Mouse (Mus musculus) lung, embryonic 15.5 days (tissue): ENCODE measurements at regions not wholly inside any gene's neighbourhood (a gene's known extent, or its start where the extent isn't known, plus 50 kb on each side); places are given as distances from the start of the nearest gene placed in this dataset. TPM values are rescaled to one million over a fixed set of nuclear protein-coding genes. Genes with fewer than 3 reads are reported as not detected.

Experiments
- ATAC-seq: fragments of 200-750 bp; cut with Nextera tagmentation; 2 replicates; pipeline ENCODE4 v1.8.0; 2017; ENCODE audit warnings: moderate number of reproducible peaks, borderline replicate concordance; ENCODE audit not compliant: low FRiP score, low TSS enrichment; ENCODE audit errors: extremely low read depth
- H3K27ac ChIP-seq: fragments of 300-500 bp; sonication (generic); 2 replicates; pipeline ENCODE4 v1.5.1; 2015; ENCODE audit warnings: moderate library complexity, mild to moderate bottlenecking, inconsistent platforms
- H3K27me3 ChIP-seq: fragments of 300-500 bp; sonication (generic); 2 replicates; pipeline ENCODE4 v1.6.1; 2015; ENCODE audit warnings: inconsistent platforms
- H3K36me3 ChIP-seq: fragments of 300-500 bp; sonication (generic); 2 replicates; pipeline ENCODE4 v1.6.1; 2015; ENCODE audit warnings: inconsistent platforms
- H3K4me1 ChIP-seq: fragments of 300-500 bp; sonication (generic); 2 replicates; pipeline ENCODE4 v1.6.1; 2015; ENCODE audit warnings: inconsistent platforms
- H3K4me2 ChIP-seq: fragments of 300-500 bp; sonication (generic); 2 replicates; pipeline ENCODE4 v1.6.1; 2015; ENCODE audit warnings: inconsistent platforms, mild to moderate bottlenecking, moderate library complexity
- H3K4me3 ChIP-seq: fragments of 300-500 bp; sonication (generic); 2 replicates; pipeline ENCODE4 v1.5.1; 2015; ENCODE audit warnings: mild to moderate bottlenecking, inconsistent platforms
- H3K9ac ChIP-seq: fragments of 300-500 bp; sonication (generic); 2 replicates; pipeline ENCODE4 v1.6.1; 2015; ENCODE audit warnings: inconsistent platforms
- H3K9me3 ChIP-seq: fragments of 300-500 bp; sonication (generic); 2 replicates; pipeline ENCODE4 v1.6.1; 2016; ENCODE audit warnings: inconsistent platforms
- WGBS: fragments of 180-500 bp; shearing (Covaris S2); methylation state at CpG from one replicate; pipeline ENCODE4 v1.1.7; 2015; 5-methylcytosine and 5-hydroxymethylcytosine counted together
- microRNA-seq: library from miRNA; unstranded; fragments of <30 nt; microRNA quantifications from one replicate; pipeline ENCODE4, GENCODE M21; 2016

DNA sequence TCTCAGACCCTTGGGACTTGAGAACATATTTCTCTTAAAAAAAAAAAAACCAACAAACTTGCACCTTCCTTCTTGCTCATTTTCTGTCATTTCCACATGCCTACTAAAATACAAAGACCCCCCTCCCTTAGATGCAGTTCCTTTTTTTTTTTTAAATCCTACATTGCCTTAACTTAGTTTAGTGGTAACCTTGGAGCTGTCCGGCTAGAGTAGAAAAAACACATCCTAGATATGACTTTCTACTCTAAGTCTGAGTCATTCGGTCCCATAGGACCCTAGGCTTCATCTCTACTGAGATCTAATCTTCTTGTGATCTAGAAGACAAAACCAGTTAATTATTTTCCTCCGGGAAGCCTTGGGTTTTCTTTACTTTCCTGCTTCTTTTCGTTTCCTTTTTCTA lies 105.1 kb upstream of the Ccdc54 start:
- Histone ChIP-seq H3K4me3 (no peak overlapping the region), H3K27ac (no peak overlapping the region), H3K27me3 (no peaks in the 10 kb centered on the region), H3K4me2 (no peak overlapping the region), H3K9ac (no peak overlapping the region), H3K4me1 (peaks cover 3% of the 10 kb centered on the region; the same call in 1 of the 2 replicates), H3K36me3 (no peaks in the 10 kb centered on the region), H3K9me3 (no peaks in the 10 kb centered on the region)
- ATAC-seq = no peak
- 73% methylated on average over 4 of the region's 4 CpGs for WGBS

DNA sequence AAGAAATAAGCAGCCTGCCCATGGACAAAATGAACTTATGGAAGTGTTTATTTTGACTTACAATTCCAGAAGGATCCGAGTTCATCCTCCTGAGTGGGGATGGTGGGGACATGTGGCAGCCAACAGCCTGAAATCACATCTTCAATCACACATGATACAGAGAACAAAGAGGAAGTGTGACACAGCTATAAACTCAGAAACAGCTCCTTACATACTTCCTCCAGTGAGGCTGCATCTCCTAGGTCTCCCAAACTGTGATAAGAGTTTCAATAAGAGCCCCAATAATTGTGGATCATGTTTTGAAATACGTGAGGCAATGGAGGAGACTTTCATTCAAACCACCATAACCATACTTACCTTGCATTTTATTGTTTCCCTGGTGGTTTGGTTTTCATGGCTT lies 103.1 kb upstream of the Ccdc54 start:
- H3K4me2 ChIP-seq = no peak overlapping the region
- 55% methylated on average over 2 of the region's 2 CpGs for WGBS
- no peak for ATAC-seq
- no peaks in the 10 kb centered on the region for H3K27me3 ChIP-seq
- no peaks in the 10 kb centered on the region for H3K4me1 ChIP-seq
- no peak overlapping the region for H3K9ac ChIP-seq
- H3K9me3 ChIP-seq = no peaks in the 10 kb centered on the region
- H3K4me3 ChIP-seq = no peak overlapping the region
- no peak overlapping the region for H3K27ac ChIP-seq
- no peaks in the 10 kb centered on the region for H3K36me3 ChIP-seq

DNA sequence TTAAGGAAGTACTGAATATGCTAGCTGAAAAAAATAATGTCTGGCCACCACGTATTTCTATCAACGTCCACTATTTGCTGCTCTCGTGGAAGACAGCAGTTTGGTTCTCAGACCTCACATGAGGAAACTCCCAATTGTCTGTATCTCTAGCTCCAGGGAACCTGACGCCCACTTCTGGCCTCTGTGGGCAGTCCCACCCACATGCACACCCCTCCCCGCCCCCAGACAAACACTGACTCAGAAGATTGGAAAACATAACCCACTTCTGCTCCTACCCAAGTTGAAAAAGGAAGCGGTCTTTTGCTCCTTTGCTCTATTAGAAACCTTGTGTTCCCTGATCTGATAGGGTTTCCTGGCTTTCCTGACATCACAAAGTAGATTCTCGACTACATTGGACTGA lies 99.9 kb upstream of the Ccdc54 start:
- Histone ChIP-seq H3K9ac (no peak overlapping the region), H3K4me3 (no peak overlapping the region), H3K36me3 (no peaks in the 10 kb centered on the region), H3K4me2 (no peak overlapping the region), H3K9me3 (no peaks in the 10 kb centered on the region), H3K27ac (no peak overlapping the region), H3K4me1 (no peaks in the 10 kb centered on the region), H3K27me3 (no peaks in the 10 kb centered on the region)
- WGBS = 68% methylated on average over 7 of the region's 7 CpGs
- no peak for ATAC-seq

DNA sequence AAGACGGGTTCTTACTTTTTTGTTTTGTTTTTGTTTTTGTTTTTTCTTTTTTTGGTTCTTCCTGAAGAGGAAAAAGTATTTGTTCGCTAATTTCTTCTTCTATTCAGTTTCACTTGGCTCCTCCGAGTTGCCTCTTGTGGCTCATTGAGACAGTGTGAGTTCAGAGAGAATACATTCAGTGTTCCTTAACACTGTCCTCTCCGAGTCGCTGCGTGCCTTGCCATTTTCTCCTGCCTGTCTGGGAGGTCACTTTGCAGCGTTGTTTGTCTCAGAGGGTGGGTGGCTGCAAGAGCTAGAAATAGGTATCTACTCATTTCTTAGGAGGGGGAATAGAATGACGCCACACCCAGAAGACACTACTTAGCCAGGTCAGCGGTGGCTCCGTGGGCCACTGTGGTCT lies 98.6 kb upstream of the Ccdc54 start:
- no peak for ATAC-seq

DNA sequence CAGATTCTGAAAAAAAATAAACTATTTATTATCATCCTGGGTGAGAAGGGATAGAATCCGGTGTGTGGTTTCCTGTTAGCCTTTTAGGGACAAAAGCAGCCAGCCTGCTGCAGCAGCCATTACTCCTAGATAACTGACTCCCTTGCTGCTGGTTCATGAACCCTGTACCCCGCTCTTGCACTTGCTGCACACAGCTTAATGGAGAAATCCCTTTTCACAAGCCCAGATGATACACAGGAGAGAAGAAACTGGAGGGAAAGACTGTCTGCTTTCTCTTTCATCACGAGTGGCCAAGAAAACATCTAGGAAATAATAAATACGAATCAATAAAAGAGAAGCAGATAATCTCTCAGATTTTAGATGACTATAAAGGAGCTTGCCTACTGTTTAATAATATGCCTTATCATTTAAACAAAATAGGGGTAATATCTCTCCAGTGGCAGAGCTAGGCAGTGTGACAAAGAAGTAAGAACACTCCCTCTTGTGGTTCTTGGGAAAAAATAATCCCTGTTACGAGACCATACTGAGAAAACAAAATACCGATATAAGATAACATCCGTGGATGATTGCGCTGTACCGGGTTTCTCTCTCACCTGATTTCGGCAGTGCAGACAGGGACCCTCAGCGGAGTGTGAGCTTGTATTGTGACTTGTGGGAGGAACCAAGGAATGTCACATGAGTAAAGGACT lies 98.0 kb upstream of the Ccdc54 start:
- Histone ChIP-seq H3K9ac (no peak overlapping the region), H3K27me3 (no peaks in the 10 kb centered on the region), H3K9me3 (no peaks in the 10 kb centered on the region), H3K4me2 (peak overlapping the region; percentile 47), H3K27ac (no peak overlapping the region), H3K36me3 (no peaks in the 10 kb centered on the region), H3K4me3 (peak overlapping the region; percentile 33), H3K4me1 (no peaks in the 10 kb centered on the region)
- 45% methylated on average over 11 of the region's 11 CpGs for WGBS
- ATAC-seq = 0 out of 2 replicates have a peak, but pooled peaks have one; percentile 46

More for the DNA sequence above, 98.6 kb upstream of the Ccdc54 start:
- H3K4me2 ChIP-seq = peak overlapping the region; percentile 47
- no peaks in the 10 kb centered on the region for H3K9me3 ChIP-seq
- H3K4me3 ChIP-seq = peak overlapping the region; percentile 33
- WGBS = 46% methylated on average over 10 of the region's 10 CpGs
- H3K9ac ChIP-seq = no peak overlapping the region
- H3K36me3 ChIP-seq = no peaks in the 10 kb centered on the region
- H3K27me3 ChIP-seq = no peaks in the 10 kb centered on the region
- no peak overlapping the region for H3K27ac ChIP-seq
- H3K4me1 ChIP-seq = no peaks in the 10 kb centered on the region

DNA sequence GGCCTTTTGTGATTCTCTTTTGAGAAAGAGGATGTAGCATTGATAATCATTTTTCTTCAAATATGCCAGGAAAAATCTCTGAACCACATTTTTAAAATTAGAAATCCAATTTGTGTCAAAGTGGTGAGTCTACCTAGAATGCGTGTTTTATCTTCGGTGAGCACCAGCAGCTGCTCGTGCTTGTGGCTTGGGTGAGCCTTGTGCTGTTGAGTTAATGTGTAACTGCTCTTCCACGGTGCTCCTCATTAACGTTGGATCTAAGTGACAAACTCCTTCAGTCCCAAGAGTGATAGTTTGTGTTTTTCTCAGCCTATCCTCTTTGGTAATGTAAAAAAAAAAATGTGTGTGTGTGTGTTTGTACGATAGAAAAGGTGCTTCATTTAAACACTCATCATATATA lies 88.7 kb upstream of the Ccdc54 start:
- Histone ChIP-seq H3K27me3 (no peaks in the 10 kb centered on the region), H3K4me3 (no peak overlapping the region), H3K9ac (no peak overlapping the region), H3K36me3 (no peaks in the 10 kb centered on the region), H3K4me1 (no peaks in the 10 kb centered on the region), H3K27ac (no peak overlapping the region), H3K9me3 (no peaks in the 10 kb centered on the region), H3K4me2 (no peak overlapping the region)
- WGBS = 58% methylated on average over 6 of the region's 6 CpGs
- no peak for ATAC-seq

DNA sequence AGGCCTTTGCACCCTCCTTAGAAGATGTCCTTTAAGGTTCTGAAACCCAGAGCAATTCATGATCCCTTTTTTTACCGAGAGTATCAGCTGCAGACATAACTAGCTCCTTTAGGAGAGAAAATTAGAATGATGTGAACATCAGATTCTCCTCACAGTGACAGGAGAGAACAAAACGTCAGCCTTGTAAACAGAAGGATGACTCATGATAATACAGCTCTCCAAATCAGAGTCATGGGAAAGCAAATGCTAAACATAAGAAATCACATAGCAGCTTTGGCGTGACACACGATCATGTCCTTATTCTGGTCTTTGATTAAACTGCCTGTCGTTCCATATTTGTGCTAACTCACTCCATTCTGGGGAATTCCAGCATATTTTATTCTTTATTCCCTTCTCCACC lies 82.4 kb upstream of the Ccdc54 start:
- Histone ChIP-seq H3K27ac (no peak overlapping the region), H3K36me3 (no peaks in the 10 kb centered on the region), H3K27me3 (no peaks in the 10 kb centered on the region), H3K4me3 (no peak overlapping the region), H3K9me3 (no peaks in the 10 kb centered on the region), H3K4me1 (no peaks in the 10 kb centered on the region), H3K4me2 (no peak overlapping the region), H3K9ac (no peak overlapping the region)
- 56% methylated on average over 5 of the region's 5 CpGs for WGBS
- ATAC-seq = no peak

DNA sequence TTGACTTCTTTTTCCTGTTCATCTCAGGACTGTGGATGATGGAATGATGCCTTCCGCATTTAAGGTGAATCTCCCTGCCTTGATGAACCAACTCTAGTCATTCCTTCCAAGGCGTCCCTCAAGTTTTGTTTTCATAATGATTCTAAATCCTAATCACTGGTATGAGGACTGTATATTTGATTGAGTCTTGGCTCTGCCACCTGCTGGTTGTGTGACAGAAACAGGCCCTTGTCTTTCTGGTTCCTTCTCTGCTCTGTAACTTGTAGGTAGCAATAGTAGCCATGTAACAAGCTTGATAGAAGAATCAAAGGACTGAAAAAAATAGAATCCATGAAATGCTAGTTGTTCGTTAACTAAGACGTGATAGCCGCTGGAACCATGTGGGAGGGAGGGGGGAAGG lies 81.8 kb upstream of the Ccdc54 start:
- H3K4me2 ChIP-seq = no peak overlapping the region
- ATAC-seq = no peak
- H3K9ac ChIP-seq = no peak overlapping the region
- H3K27me3 ChIP-seq = no peaks in the 10 kb centered on the region
- WGBS = 65% methylated on average over 5 of the region's 5 CpGs
- H3K4me3 ChIP-seq = no peak overlapping the region
- no peaks in the 10 kb centered on the region for H3K36me3 ChIP-seq
- no peak overlapping the region for H3K27ac ChIP-seq
- no peaks in the 10 kb centered on the region for H3K4me1 ChIP-seq
- no peaks in the 10 kb centered on the region for H3K9me3 ChIP-seq

DNA sequence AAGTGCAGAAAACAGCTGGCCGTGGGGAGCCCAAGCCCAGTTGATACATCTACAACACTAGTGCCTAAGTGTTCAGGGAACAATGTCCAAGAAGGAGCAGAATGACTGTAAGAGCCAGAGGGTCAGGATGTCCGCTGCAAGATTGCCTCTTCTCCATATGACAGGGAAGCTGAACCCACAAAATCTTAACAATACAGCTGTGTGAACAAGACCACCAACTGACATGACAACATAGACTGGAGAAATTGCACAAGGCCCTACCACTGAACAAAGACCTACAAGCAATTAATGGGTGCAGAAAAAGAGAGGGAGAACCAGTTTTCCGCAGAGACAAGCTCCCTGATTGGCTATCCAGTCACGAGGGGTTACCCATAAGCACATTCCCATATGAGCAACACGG lies 80.2 kb upstream of the Ccdc54 start:
- Histone ChIP-seq H3K36me3 (no peaks in the 10 kb centered on the region), H3K4me1 (no peaks in the 10 kb centered on the region), H3K9ac (no peak overlapping the region), H3K4me3 (no peak overlapping the region), H3K27ac (no peak overlapping the region), H3K4me2 (no peak overlapping the region), H3K9me3 (no peaks in the 10 kb centered on the region), H3K27me3 (no peaks in the 10 kb centered on the region)
- WGBS = 83% methylated on average over 5 of the region's 5 CpGs
- ATAC-seq = no peak

DNA sequence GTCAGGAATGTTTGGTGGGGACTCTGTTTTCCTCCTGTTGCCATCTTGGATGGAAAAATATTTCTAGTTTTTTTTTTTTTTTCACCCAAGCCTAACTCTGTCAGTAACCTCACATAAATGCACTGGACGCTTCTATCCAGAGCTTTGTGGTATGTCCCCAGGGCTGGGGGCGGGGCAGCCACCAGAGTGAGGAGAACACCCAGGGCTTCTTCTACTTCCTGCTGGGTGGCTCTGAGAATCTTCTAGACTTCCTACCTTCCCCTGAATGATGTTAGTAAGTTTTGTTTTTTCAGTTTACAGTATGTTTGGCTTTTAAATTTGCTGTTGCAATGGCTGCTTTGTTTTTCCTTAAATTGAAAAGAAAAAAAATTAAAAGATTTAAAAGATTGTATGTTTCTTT lies 73.3 kb upstream of the Ccdc54 start:
- Histone ChIP-seq H3K4me2 (no peak overlapping the region), H3K27ac (no peak overlapping the region), H3K9me3 (no peaks in the 10 kb centered on the region), H3K4me1 (no peaks in the 10 kb centered on the region), H3K4me3 (no peak overlapping the region), H3K9ac (no peak overlapping the region), H3K27me3 (no peaks in the 10 kb centered on the region), H3K36me3 (no peaks in the 10 kb centered on the region)
- ATAC-seq = no peak
- WGBS = 42% methylated on average over 2 of the region's 2 CpGs

Small RNA genes in the stretch of these regions (microRNA-seq; reads per million reads assigned to microRNA genes)
- not detected for gene Mir6363
